Mouse (Mus musculus) spleen, adult 2 months (tissue): Measurements from ENCODE around the gene Abcc4.
A peak's percentile ranks its signal among the peaks of the same experiment; 100 is the strongest.

Experiments
- CTCF ChIP-seq: fragments of 200-500 bp; IDR thresholded peaks from 2 replicates; pipeline ENCODE4 v1.5.1; 2011; ENCODE audit warnings: mild to moderate bottlenecking, inconsistent platforms; ENCODE audit not compliant: insufficient read depth, insufficient read length, insufficient replicate concordance; ENCODE audit errors: extremely low read depth
- POLR2A ChIP-seq: fragments of 200-500 bp; IDR thresholded peaks from 2 replicates; pipeline ENCODE4 v1.6.1; 2011; ENCODE audit warnings: low read depth, low read length, inconsistent platforms

- TF ChIP-seq POLR2A (peak; percentile 41; the same call in 1 of the 2 replicates), CTCF (no peak)
Observed at GRCm38 (mm10) chr14:118705808-118706731, at the start of gene Abcc4.
